Comparison of ENCODE assay signal across 9 mouse cellular contexts in genomic region chr9:108451170-108451493, GRCm38 (mm10). TPM values are rescaled to one million over a fixed set of nuclear protein-coding genes. Genes with fewer than 3 reads are reported as not detected.
DNase-seq lines count a peak whose midpoint lies in the region; ATAC-seq lines count a peak whose summit lies in the region.
"Had no signal": no experiment of that assay in that cellular context is flagged by ENCODE, and none has a peak within 500 bp of the region (broad histone marks: within the 10 kb centered on the region; RNA-seq: fewer than 3 reads in every experiment).

No protein-coding gene starts in this region.

- H3K9ac ChIP-seq in kidney, embryonic 16.5 days (replicated peaks; ENCODE audit: low read length) = peak overlapping the region; percentile 38; the same call in 1 of the 2 replicates
- H3K9ac ChIP-seq in limb, embryonic 11.5 days (ENCODE audit: low read length) = peak overlapping the region; percentile 17; the same call in 1 of the 2 replicates
- H3K9ac ChIP-seq in neural tube, embryonic 12.5 days = peak overlapping the region; percentile 40

- peak overlapping the region; percentile 99 for H3K4me2 ChIP-seq in kidney, embryonic 16.5 days (replicated peaks; ENCODE audit: low read depth, low read length)
- H3K4me2 ChIP-seq in limb, embryonic 11.5 days (ENCODE audit: low read depth, severe bottlenecking) = peak overlapping the region; percentile 95
- H3K4me2 ChIP-seq in neural tube, embryonic 12.5 days (replicated peaks) = peak overlapping the region; percentile 74

- H3K36me3 ChIP-seq in kidney, embryonic 16.5 days (ENCODE audit: insufficient read depth, low read length) = 0 out of 2 replicates have a peak, but pooled peaks cover 9% of the 10 kb centered on the region
- H3K36me3 ChIP-seq in limb, embryonic 11.5 days (ENCODE audit: control insufficient read depth, insufficient read depth, low read length) = no peaks in the 10 kb centered on the region
- peaks cover 13% of the 10 kb centered on the region; the same call in 1 of the 2 replicates for H3K36me3 ChIP-seq in neural tube, embryonic 12.5 days

- no peak overlapping the region; the same call in 1 of the 2 replicates for H3K4me3 ChIP-seq in kidney, embryonic 16.5 days (ENCODE audit: low read length)
- H3K4me3 ChIP-seq in limb, embryonic 11.5 days (ENCODE audit: low read depth, low read length) = peak overlapping the region; percentile 50; the same call in 1 of the 2 replicates
- H3K4me3 ChIP-seq in neural tube, embryonic 12.5 days = peak overlapping the region; percentile 19; the same call in 1 of the 2 replicates

- no peak for DNase-seq in kidney, postnatal 10 days
- no peak for DNase-seq in limb, embryonic 11.5 days (ENCODE audit: low spot score)
- DNase-seq in layer of hippocampus, postnatal 10 days (ENCODE audit: low spot score in 2 of 2) = no peak
- DNase-seq in left cerebral cortex, postnatal 4 days = no peak
- no peak for DNase-seq in left cerebral cortex, adult 9 months (ENCODE audit: low spot score in 2 of 2)

- H3K27me3 ChIP-seq in kidney, embryonic 16.5 days (ENCODE audit: insufficient read depth, low read length) = no peaks in the 10 kb centered on the region
- no peaks in the 10 kb centered on the region for H3K27me3 ChIP-seq in limb, embryonic 11.5 days (ENCODE audit: control insufficient read depth, insufficient read depth, low read length)
- H3K27me3 ChIP-seq in neural tube, embryonic 12.5 days (replicated peaks) = no peaks in the 10 kb centered on the region

- H3K27ac ChIP-seq in kidney, embryonic 16.5 days (ENCODE audit: low read length) = 0 out of 2 replicates have a peak overlapping the region, but pooled peaks have one; percentile 34
- H3K27ac ChIP-seq in limb, embryonic 11.5 days (replicated peaks; ENCODE audit: low read depth, low read length) = no peak overlapping the region
- 0 out of 2 replicates have a peak overlapping the region, but pooled peaks have one; percentile 74 for H3K27ac ChIP-seq in neural tube, embryonic 12.5 days

- no peaks in the 10 kb centered on the region for H3K9me3 ChIP-seq in kidney, embryonic 16.5 days (ENCODE audit: low read length)
- no peaks in the 10 kb centered on the region for H3K9me3 ChIP-seq in limb, embryonic 11.5 days (ENCODE audit: control insufficient read depth, low read length)
- no peaks in the 10 kb centered on the region for H3K9me3 ChIP-seq in neural tube, embryonic 12.5 days

- intact Hi-C loops in left cerebral cortex, postnatal 4 days (cut with DNase I) = loop anchor here (5.0 kb wide), 1 partner anchor 49 kb away; no protein-coding TSS in a partner anchor

- 88% methylated on average over 6 of the region's 6 CpGs for WGBS in kidney, embryonic 16.5 days
- 89% methylated on average over 6 of the region's 6 CpGs for WGBS in limb, embryonic 11.5 days
- WGBS in neural tube, embryonic 12.5 days = 84% methylated on average over 6 of the region's 6 CpGs

- peaks cover 25% of the 10 kb centered on the region for H3K4me1 ChIP-seq in kidney, embryonic 16.5 days (ENCODE audit: insufficient read depth, low read length)
- peaks cover 19% of the 10 kb centered on the region for H3K4me1 ChIP-seq in limb, embryonic 11.5 days (ENCODE audit: control insufficient read depth, insufficient read depth, low read length)
- H3K4me1 ChIP-seq in neural tube, embryonic 12.5 days = peaks cover 42% of the 10 kb centered on the region

- ATAC-seq in kidney, embryonic 16.5 days (ENCODE audit: low FRiP score, low TSS enrichment) = no peak
- ATAC-seq in erythroid progenitor cell, adult 5-6 weeks (replicated peaks; ENCODE audit: low FRiP score, poor library complexity, severe bottlenecking) = peak; percentile 58
- ATAC-seq in limb, embryonic 11.5 days (ENCODE audit: insufficient number of reproducible peaks, low FRiP score, low TSS enrichment, low read depth) = no peak
- no peak for ATAC-seq in neural tube, embryonic 12.5 days (ENCODE audit: low FRiP score, low read depth)

RNA-seq across cellular contexts. Expression of gene Ccdc71, which starts 9.2 kb away (rescaled TPM):
- polyA plus RNA-seq in kidney, embryonic 16.5 days (2015; fragmentation: Nextera tagmentation; extraction: Ambion mirVana) = 77.0 and 82.4 TPM in 2 replicates
- total RNA-seq in erythroid progenitor cell, adult 5-6 weeks (2015; ENCODE audit: low replicate concordance) = 3.4 and 23.4 TPM in 2 replicates
- total RNA-seq in erythroid progenitor cell, adult 5-6 weeks (2017; ENCODE audit: low replicate concordance) = 9.5 and 14.6 TPM in 2 replicates
- polyA plus RNA-seq in limb, embryonic 11.5 days (2014; fragmentation: Nextera tagmentation; extraction: Ambion mirVana) = 46.0 and 55.5 TPM in 2 replicates
- 44.8 and 49.4 TPM in 2 replicates for polyA plus RNA-seq in neural tube, embryonic 12.5 days (2016; fragmentation: Nextera tagmentation; extraction: Ambion mirVana)
- 10 to 100 TPM; 33.6 to 34.1 TPM for total RNA-seq in layer of hippocampus, postnatal 10 days (2021)
- total RNA-seq in left cerebral cortex, postnatal 4 days (2021) = 10 to 100 TPM; 44.3 to 45.7 TPM

RNA-seq across cellular contexts. Expression of gene Klhdc8b, which starts 10.2 kb away (rescaled TPM):
- polyA plus RNA-seq in kidney, embryonic 16.5 days (2015; fragmentation: Nextera tagmentation; extraction: Ambion mirVana) = 38.8 and 41.6 TPM in 2 replicates
- 2.5 and 2.9 TPM in 2 replicates for total RNA-seq in erythroid progenitor cell, adult 5-6 weeks (2015; ENCODE audit: low replicate concordance)
- 5.4 TPM in 1 of 2 replicates, not detected in the other for total RNA-seq in erythroid progenitor cell, adult 5-6 weeks (2017; ENCODE audit: low replicate concordance)
- 13.6 and 17.2 TPM in 2 replicates for polyA plus RNA-seq in limb, embryonic 11.5 days (2014; fragmentation: Nextera tagmentation; extraction: Ambion mirVana)
- polyA plus RNA-seq in neural tube, embryonic 12.5 days (2016; fragmentation: Nextera tagmentation; extraction: Ambion mirVana) = 51.1 and 63.4 TPM in 2 replicates
- total RNA-seq in layer of hippocampus, postnatal 10 days (2021) = 10 to 100 TPM; 20.7 to 22.7 TPM
- 10 to 100 TPM; 32.7 to 37.9 TPM for total RNA-seq in left cerebral cortex, postnatal 4 days (2021)

RNA-seq across cellular contexts. Expression of gene BC048562, which starts 14.8 kb away (rescaled TPM):
- not detected in 2 replicates for polyA plus RNA-seq in kidney, embryonic 16.5 days (2015; fragmentation: Nextera tagmentation; extraction: Ambion mirVana)
- total RNA-seq in erythroid progenitor cell, adult 5-6 weeks (2015; ENCODE audit: low replicate concordance) = not detected in 2 replicates
- not detected in 2 replicates for total RNA-seq in erythroid progenitor cell, adult 5-6 weeks (2017; ENCODE audit: low replicate concordance)
- not detected in 2 replicates for polyA plus RNA-seq in limb, embryonic 11.5 days (2014; fragmentation: Nextera tagmentation; extraction: Ambion mirVana)
- not detected in 2 replicates for polyA plus RNA-seq in neural tube, embryonic 12.5 days (2016; fragmentation: Nextera tagmentation; extraction: Ambion mirVana)
- not detected for total RNA-seq in layer of hippocampus, postnatal 10 days (2021)
- not detected for total RNA-seq in left cerebral cortex, postnatal 4 days (2021)
- total RNA-seq: hematopoietic stem cell, adult 5-6 weeks had no signal

RNA-seq across cellular contexts. Expression of gene Ccdc36, which starts 22.8 kb away (rescaled TPM):
- polyA plus RNA-seq in kidney, embryonic 16.5 days (2015; fragmentation: Nextera tagmentation; extraction: Ambion mirVana) = 1.5 and 1.7 TPM in 2 replicates
- not detected in 2 replicates for total RNA-seq in erythroid progenitor cell, adult 5-6 weeks (2015; ENCODE audit: low replicate concordance)
- total RNA-seq in erythroid progenitor cell, adult 5-6 weeks (2017; ENCODE audit: low replicate concordance) = 1.1 TPM in 1 of 2 replicates, not detected in the other
- polyA plus RNA-seq in limb, embryonic 11.5 days (2014; fragmentation: Nextera tagmentation; extraction: Ambion mirVana) = 1.3 and 1.5 TPM in 2 replicates
- 0.80 and 0.84 TPM in 2 replicates for polyA plus RNA-seq in neural tube, embryonic 12.5 days (2016; fragmentation: Nextera tagmentation; extraction: Ambion mirVana)
- total RNA-seq in layer of hippocampus, postnatal 10 days (2021) = under 1 TPM; 0.11 to 0.23 TPM
- total RNA-seq in left cerebral cortex, postnatal 4 days (2021) = under 1 TPM in 1 of 2 experiments, not detected in 1; 0.42 TPM

RNA-seq across cellular contexts. Expression of gene Lamb2, which starts 28.4 kb away (rescaled TPM):
- polyA plus RNA-seq in kidney, embryonic 16.5 days (2015; fragmentation: Nextera tagmentation; extraction: Ambion mirVana) = 68.5 and 73.6 TPM in 2 replicates
- not detected in 2 replicates for total RNA-seq in erythroid progenitor cell, adult 5-6 weeks (2015; ENCODE audit: low replicate concordance)
- not detected in 2 replicates for total RNA-seq in erythroid progenitor cell, adult 5-6 weeks (2017; ENCODE audit: low replicate concordance)
- polyA plus RNA-seq in limb, embryonic 11.5 days (2014; fragmentation: Nextera tagmentation; extraction: Ambion mirVana) = 18.0 and 18.9 TPM in 2 replicates
- 28.6 and 29.4 TPM in 2 replicates for polyA plus RNA-seq in neural tube, embryonic 12.5 days (2016; fragmentation: Nextera tagmentation; extraction: Ambion mirVana)
- 10 to 100 TPM; 36.9 to 39.4 TPM for total RNA-seq in layer of hippocampus, postnatal 10 days (2021)
- 10 to 100 TPM; 29.2 to 29.9 TPM for total RNA-seq in left cerebral cortex, postnatal 4 days (2021)
